Mouse (Mus musculus) midbrain, postnatal 0 days (tissue): ENCODE data around the gene Arhgap15. TPM values are rescaled to one million over a fixed set of nuclear protein-coding genes. Genes with fewer than 3 reads are reported as not detected.

ENCODE experiments used
- ATAC-seq: fragments of 200-750 bp; cut with Nextera tagmentation; 2 replicates; pipeline ENCODE4 v1.8.0; 2017; ENCODE audit warnings: moderate number of reproducible peaks, mild to moderate bottlenecking, moderate TSS enrichment, moderate library complexity; ENCODE audit not compliant: low FRiP score
- DNase-seq: peaks from one replicate; pipeline ENCODE4 v3.0.0-alpha.2; 2015; ENCODE audit warnings: low spot score
- H3K27ac ChIP-seq: fragments of 300-500 bp; sonication (generic); 2 replicates; pipeline ENCODE4 v1.5.1; 2014; ENCODE audit warnings: low read depth, mild to moderate bottlenecking, low read length, mixed read lengths
- H3K27me3 ChIP-seq: fragments of 300-500 bp; sonication (generic); 2 replicates; pipeline ENCODE4 v1.6.1; 2014; ENCODE audit warnings: low read length, control low read depth, mixed read lengths; ENCODE audit not compliant: insufficient read depth
- H3K36me3 ChIP-seq: fragments of 300-500 bp; sonication (generic); 2 replicates; pipeline ENCODE4 v1.6.1; 2014; ENCODE audit warnings: low read length, control low read depth, mixed read lengths; ENCODE audit not compliant: insufficient read depth
- H3K4me1 ChIP-seq: fragments of 300-500 bp; sonication (generic); 2 replicates; pipeline ENCODE4 v1.6.1; 2014; ENCODE audit warnings: mild to moderate bottlenecking, control low read depth, antibody characterized with exemption, low read length, mixed read lengths; ENCODE audit not compliant: insufficient read depth
- H3K4me2 ChIP-seq: fragments of 300-500 bp; sonication (generic); 2 replicates; pipeline ENCODE4 v1.6.1; 2014; ENCODE audit warnings: low read depth, mild to moderate bottlenecking, low read length, mixed read lengths; ENCODE audit not compliant: poor library complexity, severe bottlenecking
- H3K4me3 ChIP-seq: fragments of 300-500 bp; sonication (generic); 2 replicates; pipeline ENCODE4 v1.5.1; 2014; ENCODE audit warnings: low read depth, mild to moderate bottlenecking, low read length, moderate library complexity
- H3K9ac ChIP-seq: fragments of 300-500 bp; sonication (generic); replicated peaks from 2 replicates; pipeline ENCODE4 v1.6.1; 2014; ENCODE audit warnings: mild to moderate bottlenecking, low read length, moderate library complexity, mixed read lengths; ENCODE audit not compliant: poor library complexity, severe bottlenecking
- H3K9me3 ChIP-seq: fragments of 300-500 bp; sonication (generic); 2 replicates; pipeline ENCODE4 v1.6.1; 2016; ENCODE audit warnings: low read length, control low read depth
- CTCF ChIP-seq: IDR thresholded peaks from 2 replicates; pipeline ENCODE4 v1.5.1; 2016; ENCODE audit warnings: antibody characterized with exemption, mild to moderate bottlenecking
- WGBS: fragments of 180-500 bp; shearing (Covaris S2); extraction: QIAGEN DNeasy Blood & Tissue Kit; methylation state at CpG from one replicate; pipeline ENCODE4 v1.1.7; 2014; 5-methylcytosine and 5-hydroxymethylcytosine counted together
- polyA plus RNA-seq: library from polyadenylated mRNA; unstranded; fragments of >200 nt; fragmentation: Nextera tagmentation; extraction: Ambion mirVana; gene quantifications from 2 replicates; pipeline ENCODE4 v1.2.1, GENCODE M21; 2015
- total RNA-seq: library from RNA; depleted of rRNA; stranded (reverse); fragments of >200 nt; gene quantifications from 2 replicates; pipeline ENCODE4 v1.2.3, GENCODE M21; 2014

The Arhgap15 gene
- total and polyA plus RNA-seq, 2 experiments from 2014 or later: 0.77 to 1.2 TPM

DNA sequence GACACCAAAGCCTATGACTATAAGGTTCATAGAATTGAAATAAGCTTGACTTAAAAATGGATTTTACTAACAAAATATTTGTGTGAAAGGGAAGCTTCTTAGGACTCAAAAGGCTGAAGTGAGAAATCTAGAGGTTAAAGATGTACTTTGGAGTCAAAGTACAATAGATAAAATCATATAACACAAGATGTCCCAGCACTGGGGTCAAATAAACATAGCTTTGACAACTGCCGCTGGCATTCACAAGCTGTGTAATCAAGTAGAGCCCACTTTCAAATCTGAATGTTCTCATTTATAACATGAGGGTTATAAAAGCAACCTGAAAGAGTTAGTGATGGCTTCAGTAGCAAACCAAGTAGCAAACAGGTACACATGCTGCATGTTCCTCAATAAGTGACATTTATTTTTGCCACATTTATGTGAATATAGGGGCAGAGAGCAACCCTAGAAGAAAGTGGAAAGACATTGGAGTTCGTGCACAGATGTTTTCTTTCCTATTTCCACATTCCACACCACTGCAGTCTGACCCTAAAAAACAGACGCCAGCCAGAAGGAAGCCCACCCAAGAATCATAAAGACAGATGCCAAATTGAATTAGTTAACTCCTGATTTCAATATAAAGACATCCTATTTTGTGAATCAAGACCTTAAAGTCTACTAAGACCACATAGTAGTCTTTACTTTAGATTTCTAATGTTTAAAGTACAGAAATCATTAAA, 653.2 kb downstream of the Arhgap15 start:
- no peak overlapping the region for H3K27ac ChIP-seq
- H3K27me3 ChIP-seq: no peaks in the 10 kb centered on the region
- no peak for TF ChIP-seq CTCF
- no peaks in the 10 kb centered on the region for H3K36me3 ChIP-seq
- H3K4me3 ChIP-seq: no peak overlapping the region
- ATAC-seq: no peak
- no peak for DNase-seq
- H3K9me3 ChIP-seq: no peaks in the 10 kb centered on the region
- no peaks in the 10 kb centered on the region for H3K4me1 ChIP-seq
- no peak overlapping the region for H3K4me2 ChIP-seq
- H3K9ac ChIP-seq: no peak overlapping the region
- 63% methylated on average over 3 of the region's 3 CpGs for WGBS

DNA sequence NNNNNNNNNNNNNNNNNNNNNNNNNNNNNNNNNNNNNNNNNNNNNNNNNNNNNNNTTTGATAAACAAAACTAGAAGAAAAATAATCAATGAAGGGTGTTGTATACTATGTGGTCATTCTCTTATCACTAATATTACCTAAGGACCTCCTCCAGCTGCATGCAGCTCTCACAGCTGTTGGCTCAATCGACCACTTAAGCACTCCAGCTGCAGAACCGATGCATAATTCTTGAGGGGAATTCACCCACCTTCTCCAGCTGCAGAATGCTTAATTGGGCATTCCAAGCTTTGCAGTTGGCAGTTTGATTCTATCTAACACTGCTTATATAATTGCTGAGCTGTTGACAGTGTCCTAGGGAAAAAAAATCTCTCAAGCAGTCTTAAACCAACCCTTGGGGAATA, 663.0 kb downstream of the Arhgap15 start:
- Histone ChIP-seq H3K27ac (no peak overlapping the region), H3K4me3 (no peak overlapping the region), H3K36me3 (no peaks in the 10 kb centered on the region), H3K9ac (no peak overlapping the region), H3K4me1 (no peaks in the 10 kb centered on the region), H3K27me3 (no peaks in the 10 kb centered on the region), H3K9me3 (no peaks in the 10 kb centered on the region), H3K4me2 (no peak overlapping the region)
- no peak for ATAC-seq
- no peak for TF ChIP-seq CTCF
- DNase-seq: no peak
- 51% methylated on average over 2 of the region's 2 CpGs for WGBS

DNA sequence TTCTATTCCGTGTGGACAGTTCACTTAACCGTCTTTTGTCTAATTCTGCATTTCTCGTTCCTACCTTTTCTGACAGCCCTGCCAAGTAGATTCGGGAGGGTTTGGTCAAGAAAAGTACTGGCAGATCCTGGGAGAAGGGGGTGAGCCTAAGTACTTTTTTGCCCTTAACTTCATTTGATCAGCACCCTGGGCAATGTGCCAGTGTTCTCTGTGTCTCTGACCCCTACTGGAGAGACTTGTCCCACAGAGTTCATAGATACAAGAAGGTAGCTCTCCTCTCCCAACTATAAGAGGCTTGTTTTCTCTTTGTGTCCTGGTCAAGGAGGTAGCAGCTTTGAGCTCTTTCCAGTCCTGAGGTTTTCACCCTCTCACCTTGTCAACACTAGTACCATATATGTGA, 667.7 kb downstream of the Arhgap15 start:
- TF ChIP-seq CTCF: no peak
- Histone ChIP-seq H3K4me2 (no peak overlapping the region), H3K36me3 (no peaks in the 10 kb centered on the region), H3K4me3 (no peak overlapping the region), H3K27me3 (no peaks in the 10 kb centered on the region), H3K27ac (no peak overlapping the region), H3K9me3 (no peaks in the 10 kb centered on the region), H3K9ac (no peak overlapping the region), H3K4me1 (no peaks in the 10 kb centered on the region)
- no peak for DNase-seq
- no peak for ATAC-seq
- WGBS: 92% methylated on average over 4 of the region's 4 CpGs

DNA sequence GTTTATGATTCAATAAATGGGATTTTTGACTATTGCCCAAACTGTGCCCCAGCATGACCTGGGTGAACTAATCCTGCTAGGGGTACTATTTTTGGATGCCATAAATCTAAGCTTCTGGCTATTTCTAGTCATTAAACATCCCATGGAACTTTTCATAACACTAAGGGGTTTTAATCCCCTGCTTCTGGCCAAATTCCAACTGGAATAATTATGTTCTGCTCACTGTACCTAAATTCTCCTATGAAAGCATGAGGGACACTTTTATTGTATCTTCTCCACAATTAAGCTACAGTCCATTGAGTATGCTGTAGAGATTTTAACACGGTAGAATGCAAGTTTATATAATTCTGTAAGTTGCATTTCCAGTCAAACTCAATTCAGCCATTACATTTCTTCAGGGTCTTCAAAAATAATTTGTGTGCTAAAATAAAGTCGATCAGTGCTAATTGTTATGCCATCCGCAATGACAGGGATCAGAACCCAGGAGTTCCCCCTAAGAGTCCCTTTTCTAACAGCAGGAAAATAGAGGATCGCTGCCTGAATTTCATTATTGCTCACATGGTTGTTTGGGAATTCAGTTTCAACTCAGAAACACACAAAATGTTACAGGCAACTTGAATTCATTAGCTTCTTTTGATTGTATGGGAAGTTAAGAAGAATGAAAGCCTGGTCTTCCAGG, 671.1 kb downstream of the Arhgap15 start:
- no peak for DNase-seq
- H3K9me3 ChIP-seq: no peaks in the 10 kb centered on the region
- no peak for ATAC-seq
- no peaks in the 10 kb centered on the region for H3K36me3 ChIP-seq
- H3K9ac ChIP-seq: no peak overlapping the region
- no peaks in the 10 kb centered on the region for H3K4me1 ChIP-seq
- no peaks in the 10 kb centered on the region for H3K27me3 ChIP-seq
- no peak overlapping the region for H3K4me2 ChIP-seq
- H3K4me3 ChIP-seq: no peak overlapping the region
- no peak overlapping the region for H3K27ac ChIP-seq
- no peak for TF ChIP-seq CTCF
- 61% methylated on average over 4 of the region's 4 CpGs for WGBS

DNA sequence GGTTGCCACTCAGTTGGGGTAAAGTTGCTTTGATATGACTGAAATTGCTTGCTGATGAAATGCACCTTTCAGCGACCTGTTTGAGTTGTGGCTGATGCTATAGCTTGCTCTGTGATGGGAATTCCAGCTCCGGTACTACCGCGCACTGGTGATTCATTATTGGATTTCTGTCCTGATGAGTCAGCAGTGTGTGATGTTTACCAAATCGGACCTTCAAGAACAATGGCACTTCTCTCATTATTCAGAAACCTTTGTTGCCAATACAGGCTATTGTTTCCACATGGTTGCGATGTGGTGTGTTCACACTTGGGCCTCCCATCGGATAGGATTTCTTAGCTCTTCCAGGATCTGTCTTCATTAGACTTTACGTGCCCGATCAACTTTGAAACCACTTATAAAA, 681.9 kb downstream of the Arhgap15 start:
- no peak overlapping the region for H3K9ac ChIP-seq
- 73% methylated on average over 9 of the region's 9 CpGs for WGBS

DNA sequence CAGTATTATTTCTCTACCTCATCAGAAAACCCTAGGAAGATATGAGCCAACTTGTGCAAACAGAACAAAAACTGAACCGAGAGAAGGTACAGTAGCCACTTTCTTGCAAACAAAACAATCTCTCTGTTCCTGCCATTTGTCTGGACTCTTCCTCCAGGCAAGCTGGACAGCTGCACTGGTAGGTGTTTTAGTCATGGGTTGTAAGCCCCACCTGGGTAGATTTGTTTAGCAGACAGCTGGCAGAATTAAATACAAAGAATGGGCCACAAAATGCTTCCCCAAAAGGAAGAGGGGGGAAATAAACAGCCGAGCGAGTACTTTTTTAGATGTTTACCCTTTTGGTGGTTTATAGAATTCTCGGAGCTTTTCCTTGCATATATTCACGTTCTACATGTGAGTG, 688.0 kb downstream of the Arhgap15 start:
- no peak overlapping the region for H3K4me3 ChIP-seq
- no peak for DNase-seq
- no peak overlapping the region for H3K4me2 ChIP-seq
- no peak for TF ChIP-seq CTCF
- no peak overlapping the region for H3K9ac ChIP-seq
- 82% methylated on average over 5 of the region's 5 CpGs for WGBS
- no peaks in the 10 kb centered on the region for H3K4me1 ChIP-seq
- H3K27ac ChIP-seq: no peak overlapping the region
- no peaks in the 10 kb centered on the region for H3K9me3 ChIP-seq
- no peak for ATAC-seq
- H3K36me3 ChIP-seq: no peaks in the 10 kb centered on the region
- H3K27me3 ChIP-seq: no peaks in the 10 kb centered on the region

More for the DNA sequence above, 681.9 kb downstream of the Arhgap15 start:
- no peaks in the 10 kb centered on the region for H3K27me3 ChIP-seq
- H3K9me3 ChIP-seq: no peaks in the 10 kb centered on the region
- no peak for TF ChIP-seq CTCF
- ATAC-seq (no peak), DNase-seq (no peak)
- no peak overlapping the region for H3K4me3 ChIP-seq
- no peak overlapping the region for H3K4me2 ChIP-seq
- H3K36me3 ChIP-seq: no peaks in the 10 kb centered on the region
- no peaks in the 10 kb centered on the region for H3K4me1 ChIP-seq
- H3K27ac ChIP-seq: no peak overlapping the region
